Mouse (Mus musculus): ENCODE results near the gene Tll2.

The Tll2 gene

GRCm38 (mm10) chr19:41206811-41207344, at the start of gene Tll2:
Gene Tll2, minus strand, starts transcription at chr19:41206835.
- DNase-seq (ENCODE audit: low read depth, low spot score) = no peak

- DNase-seq (ENCODE audit: low read depth, low spot score) = no peak
Measured at GRCm38 (mm10) chr19:41254584-41254983, 47.9 kb upstream of the Tll2 start.

GRCm38 (mm10) chr19:41248968-41249367, 42.3 kb upstream of the Tll2 start:
- DNase-seq (ENCODE audit: low read depth, low spot score) = no peak

- no peak for DNase-seq (ENCODE audit: low read depth, low spot score)
Measured at GRCm38 (mm10) chr19:41248271-41248670, 41.6 kb upstream of the Tll2 start.

GRCm38 (mm10) chr19:41246271-41246670, 39.6 kb upstream of the Tll2 start:
- no peak for DNase-seq (ENCODE audit: low read depth, low spot score)

GRCm38 (mm10) chr19:41244581-41244980, 37.9 kb upstream of the Tll2 start:
- DNase-seq (ENCODE audit: low read depth, low spot score) = no peak

GRCm38 (mm10) chr19:41241997-41242396, 35.4 kb upstream of the Tll2 start:
- DNase-seq (ENCODE audit: low read depth, low spot score) = no peak

GRCm38 (mm10) chr19:41233698-41234097, 27.1 kb upstream of the Tll2 start:
- no peak for DNase-seq (ENCODE audit: low read depth, low spot score)

GRCm38 (mm10) chr19:41208326-41208725, 1.7 kb upstream of the Tll2 start:
- DNase-seq (ENCODE audit: low read depth, low spot score) = no peak

- no peak for DNase-seq (ENCODE audit: low read depth, low spot score)
Measured at GRCm38 (mm10) chr19:41206041-41206810, 409 bp downstream of the Tll2 start.

GRCm38 (mm10) chr19:41204159-41205081, 2.2 kb downstream of the Tll2 start:
- DNase-seq (ENCODE audit: low read depth, low spot score) = no peak

GRCm38 (mm10) chr19:41197606-41198005, 9.0 kb downstream of the Tll2 start:
- peak; percentile 30 for DNase-seq (ENCODE audit: low read depth, low spot score)

GRCm38 (mm10) chr19:41193379-41193778, 13.3 kb downstream of the Tll2 start:
- DNase-seq (ENCODE audit: low read depth, low spot score) = no peak

GRCm38 (mm10) chr19:41192953-41193352, 13.7 kb downstream of the Tll2 start:
- no peak for DNase-seq (ENCODE audit: low read depth, low spot score)

GRCm38 (mm10) chr19:41191724-41192123, 14.9 kb downstream of the Tll2 start:
- DNase-seq (ENCODE audit: low read depth, low spot score) = no peak

GRCm38 (mm10) chr19:41190876-41191434, 15.7 kb downstream of the Tll2 start:
- DNase-seq (ENCODE audit: low read depth, low spot score) = no peak

- DNase-seq (ENCODE audit: low read depth, low spot score) = no peak
Measured at GRCm38 (mm10) chr19:41177331-41177730, 29.3 kb downstream of the Tll2 start.

- no peak for DNase-seq (ENCODE audit: low read depth, low spot score)
Measured at GRCm38 (mm10) chr19:41176881-41177280, 29.8 kb downstream of the Tll2 start.

GRCm38 (mm10) chr19:41165914-41166235, 40.8 kb downstream of the Tll2 start:
- DNase-seq (ENCODE audit: low read depth, low spot score) = no peak

- no peak for DNase-seq (ENCODE audit: low read depth, low spot score)
Measured at GRCm38 (mm10) chr19:41165144-41165913, 41.3 kb downstream of the Tll2 start.

GRCm38 (mm10) chr19:41164447-41165095, 42.1 kb downstream of the Tll2 start:
- no peak for DNase-seq (ENCODE audit: low read depth, low spot score)

Measured in brain, embryonic 18.5 days (tissue).